Mouse (Mus musculus) cerebellum, adult 11-12 months (tissue): ENCODE measurements at regions not wholly inside any gene's neighbourhood (a gene's known extent, or its start where the extent isn't known, plus 50 kb on each side); places are given as distances from the start of the nearest gene placed in this dataset.

Source experiments
- DNase-seq: peaks from one replicate; pipeline ENCODE4 v3.0.0; 2022

- DNase-seq, result no peak
Measured at GRCm38 (mm10) chr14:67139152-67139551, 1130.1 kb upstream of the Gulo start.

DNA sequence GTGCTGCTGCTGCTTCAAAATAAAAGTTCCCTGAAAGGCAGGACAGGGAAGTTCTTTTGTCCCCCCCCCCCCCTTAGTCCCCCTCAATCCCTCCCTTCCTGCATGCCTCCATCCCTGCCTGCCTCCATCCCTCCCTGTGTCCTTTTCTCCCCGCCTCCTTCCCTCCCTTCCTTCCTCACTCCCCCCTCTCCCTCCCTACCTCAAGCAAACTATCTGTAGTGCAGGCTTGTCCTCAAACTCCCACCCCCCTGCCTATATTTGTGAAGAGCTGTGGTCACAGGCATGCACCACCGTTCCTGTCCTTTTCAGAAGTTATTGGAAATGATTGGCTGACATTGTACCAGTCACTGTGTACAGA lies 1127.1 kb upstream of the Gulo start:
- DNase-seq, result no peak

GRCm38 (mm10) chr14:67135221-67136140 lies 1126.5 kb upstream of the Gulo start:
- peak; percentile 31 for DNase-seq

- DNase-seq, result no peak
Measured at GRCm38 (mm10) chr14:67133221-67133620, 1124.2 kb upstream of the Gulo start.

DNA sequence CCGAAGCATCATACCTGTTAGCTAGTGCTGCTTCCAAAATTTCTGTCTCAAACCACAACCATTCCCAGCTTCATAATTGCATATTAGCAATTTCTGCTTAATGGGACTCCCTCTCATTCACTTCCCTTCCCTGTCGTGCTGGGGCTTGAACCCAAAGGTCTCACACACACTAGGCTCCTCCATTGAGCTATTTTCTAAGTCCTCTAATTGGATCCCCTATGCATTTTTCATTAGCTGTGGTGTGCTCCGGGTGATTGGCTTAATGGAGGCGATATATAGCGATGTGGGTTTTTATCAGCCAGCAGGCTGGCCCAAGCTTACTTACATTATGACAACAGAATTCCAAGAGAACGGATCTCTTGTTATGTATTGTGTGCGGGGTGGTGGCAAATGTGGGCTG lies 1118.1 kb upstream of the Gulo start:
- no peak for DNase-seq

GRCm38 (mm10) chr14:67126254-67126653 lies 1117.2 kb upstream of the Gulo start:
- no peak for DNase-seq

DNA sequence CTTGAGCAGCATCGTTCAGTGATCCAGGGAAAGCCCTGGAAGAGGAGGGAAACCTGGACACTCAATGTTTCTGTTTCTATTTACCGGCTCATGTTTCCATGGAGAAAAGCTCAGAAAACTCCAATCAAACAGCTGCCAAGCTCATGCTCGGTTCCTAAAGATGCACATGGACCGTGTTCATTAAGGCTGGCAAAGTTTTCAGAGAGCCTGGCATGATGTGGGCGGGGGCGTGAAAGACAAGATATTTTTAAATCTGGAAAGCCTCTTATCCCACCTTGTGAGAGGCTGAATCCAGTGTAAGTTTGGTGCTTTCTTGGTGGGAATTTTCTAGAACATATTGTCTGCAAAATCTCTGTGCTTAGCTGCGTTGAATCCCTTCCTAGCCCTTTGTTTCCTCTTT lies 1114.3 kb upstream of the Gulo start:
- no peak for DNase-seq
